Mouse (Mus musculus): ENCODE results near the gene Gpr18. TPM values are rescaled to one million over a fixed set of nuclear protein-coding genes. Genes with fewer than 3 reads are reported as not detected.

Gene Gpr18
- total RNA-seq, 2 experiments from 2014 or later = 0.51 TPM; not detected in 1

- peak; percentile 67 for ATAC-seq (replicated peaks; ENCODE audit: low FRiP score, poor library complexity, severe bottlenecking)
Observed at GRCm38 (mm10) chr14:121928375-121929137, 13.0 kb upstream of the Gpr18 start.

DNA sequence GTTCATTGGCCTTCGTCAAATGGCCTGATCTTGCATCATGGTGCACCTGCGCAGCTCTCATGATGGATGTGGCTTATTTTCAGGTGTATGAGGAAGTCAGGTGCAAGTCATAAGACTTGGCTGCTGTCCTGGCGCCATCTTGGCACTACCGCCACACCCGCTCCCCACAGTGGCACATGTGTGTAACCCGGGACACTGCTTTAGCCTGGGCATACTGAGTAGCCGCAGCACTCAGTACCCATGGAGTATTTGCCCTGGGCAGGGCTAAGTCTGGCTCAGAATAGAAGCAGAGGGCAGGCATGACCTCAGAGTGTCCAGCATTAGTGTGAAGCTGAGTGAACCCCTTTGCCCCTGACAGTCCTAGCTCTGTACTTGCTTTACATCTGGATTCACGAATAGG, 11.9 kb upstream of the Gpr18 start:
- ATAC-seq (replicated peaks; ENCODE audit: low FRiP score, poor library complexity, severe bottlenecking) = no peak

GRCm38 (mm10) chr14:121926901-121927300, 11.3 kb upstream of the Gpr18 start:
- ATAC-seq (replicated peaks; ENCODE audit: low FRiP score, poor library complexity, severe bottlenecking) = no peak

DNA sequence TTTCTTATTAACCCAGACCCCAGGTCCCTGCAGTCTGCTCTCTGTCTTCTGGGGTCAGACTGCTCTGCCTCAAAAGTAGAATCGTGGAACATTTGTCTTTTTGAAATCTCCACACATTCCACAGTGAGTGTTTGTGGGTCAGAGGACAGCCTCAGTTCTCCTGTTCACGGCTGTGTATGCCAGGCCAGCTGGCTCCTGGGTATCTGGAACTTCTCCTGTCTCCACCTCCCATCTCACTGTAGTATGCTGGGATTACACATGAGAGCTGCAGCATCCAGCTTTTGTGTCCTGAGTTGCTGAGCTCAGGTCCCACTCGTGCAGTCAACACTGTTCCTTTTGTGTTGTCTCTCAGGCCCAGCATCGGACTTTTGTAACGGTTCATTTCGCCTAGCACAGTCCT, 9.3 kb upstream of the Gpr18 start:
- ATAC-seq (replicated peaks; ENCODE audit: low FRiP score, poor library complexity, severe bottlenecking) = no peak

DNA sequence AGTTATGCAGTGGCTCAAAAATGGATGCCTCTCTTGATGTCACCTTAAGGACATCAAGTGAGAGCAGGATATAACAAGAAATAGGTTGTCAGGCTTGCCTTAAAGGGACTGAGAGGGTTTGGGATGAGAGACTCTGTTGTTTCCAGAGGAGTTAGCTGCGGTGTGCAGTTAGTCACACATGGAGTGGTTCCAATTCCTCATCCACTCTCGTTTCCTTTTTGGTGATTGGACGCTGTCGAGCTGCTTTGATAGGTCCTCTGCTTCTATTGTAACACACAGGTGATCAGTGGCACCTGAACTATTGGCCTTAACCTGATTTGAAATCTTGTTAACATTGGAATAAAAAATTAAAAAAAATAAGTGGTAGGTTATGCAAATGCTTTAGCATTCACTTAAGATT, 7.2 kb upstream of the Gpr18 start:
- ATAC-seq (replicated peaks; ENCODE audit: low FRiP score, poor library complexity, severe bottlenecking) = no peak

GRCm38 (mm10) chr14:121922016-121922415, 6.4 kb upstream of the Gpr18 start:
- ATAC-seq (replicated peaks; ENCODE audit: low FRiP score, poor library complexity, severe bottlenecking) = no peak

GRCm38 (mm10) chr14:121920511-121921124, 5.0 kb upstream of the Gpr18 start:
- peak; percentile 44; the same call in 1 of the 2 replicates for ATAC-seq (replicated peaks; ENCODE audit: low FRiP score, poor library complexity, severe bottlenecking)

DNA sequence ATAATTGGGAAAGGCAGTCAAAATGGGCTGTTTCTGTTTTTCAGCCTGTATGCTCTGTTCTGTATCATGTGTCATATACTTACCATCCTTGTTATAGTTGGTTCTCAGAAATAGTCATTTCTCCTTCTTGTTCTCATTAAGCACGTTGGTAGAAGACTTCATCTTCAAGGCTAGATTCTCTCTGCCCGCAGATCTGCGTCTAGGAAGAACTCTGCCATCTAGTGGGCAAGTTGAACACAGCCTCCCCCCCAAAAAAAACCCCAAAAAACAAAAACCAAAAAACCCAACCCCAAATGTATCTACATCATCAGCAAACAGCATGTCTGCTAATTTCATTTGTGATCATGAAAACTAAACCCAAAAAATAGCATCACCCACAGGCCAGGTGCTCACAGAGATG, 4.2 kb upstream of the Gpr18 start:
- no peak for ATAC-seq (replicated peaks; ENCODE audit: low FRiP score, poor library complexity, severe bottlenecking)

- no peak for ATAC-seq (replicated peaks; ENCODE audit: low FRiP score, poor library complexity, severe bottlenecking)
Observed at GRCm38 (mm10) chr14:121918266-121918665, 2.7 kb upstream of the Gpr18 start.

DNA sequence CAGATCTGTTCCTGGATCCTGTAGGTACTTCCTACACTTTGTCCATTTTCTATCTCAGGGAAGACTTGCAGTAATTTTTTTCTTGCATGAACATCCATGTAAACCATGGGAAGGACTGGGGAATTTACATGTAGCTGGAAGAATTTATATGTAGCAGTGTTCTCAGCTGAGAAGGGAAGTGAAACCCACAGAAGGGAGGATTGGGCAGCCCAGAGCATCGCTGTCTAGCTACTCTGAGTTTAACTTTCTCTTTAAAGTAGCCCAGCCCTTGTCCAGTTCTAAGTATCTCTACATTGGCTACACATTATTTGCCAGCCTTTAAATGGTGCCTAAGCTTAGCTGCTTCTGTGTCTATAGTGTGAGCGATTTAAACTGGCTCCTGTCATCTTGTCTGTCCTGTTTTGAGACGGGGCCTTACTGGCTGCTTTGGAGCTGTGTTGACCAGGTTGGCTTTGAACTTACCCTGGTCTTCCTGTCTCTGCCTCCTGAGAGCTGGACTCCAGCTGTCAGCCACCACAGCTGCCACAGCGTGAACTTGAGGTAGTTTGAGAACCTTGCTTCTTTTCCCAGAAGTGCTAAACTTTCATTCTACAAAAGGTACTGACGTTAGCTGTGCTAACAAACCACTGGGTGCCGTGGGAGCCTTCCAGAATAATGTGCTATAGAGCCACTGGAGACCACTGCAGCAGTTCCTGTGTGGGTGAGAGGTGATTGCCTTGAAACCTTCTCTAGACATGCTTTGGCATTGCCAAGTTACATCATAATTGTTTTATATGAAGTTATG, 922 bp upstream of the Gpr18 start:
- ATAC-seq (replicated peaks; ENCODE audit: low FRiP score, poor library complexity, severe bottlenecking) = no peak

DNA sequence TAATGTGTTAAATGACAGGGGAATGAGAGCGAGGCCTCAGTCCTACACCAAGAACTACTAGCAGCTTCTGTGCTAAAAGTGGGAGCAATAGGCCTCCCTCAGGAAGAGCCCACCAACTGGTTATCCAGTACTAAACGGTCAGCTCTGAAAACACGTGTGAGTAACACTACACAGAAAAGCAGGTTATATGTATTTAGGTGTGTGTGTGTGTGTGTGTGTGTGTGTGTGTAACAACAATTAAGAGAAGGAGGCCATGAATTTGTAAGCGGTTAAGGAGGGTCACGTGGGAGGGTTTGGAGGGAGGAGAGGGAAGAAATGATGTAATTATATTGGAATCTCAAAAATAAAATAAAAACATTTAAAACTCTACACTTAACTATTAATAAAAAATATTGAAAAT, 438 bp downstream of the Gpr18 start:
- ATAC-seq (replicated peaks; ENCODE audit: low FRiP score, poor library complexity, severe bottlenecking) = no peak

DNA sequence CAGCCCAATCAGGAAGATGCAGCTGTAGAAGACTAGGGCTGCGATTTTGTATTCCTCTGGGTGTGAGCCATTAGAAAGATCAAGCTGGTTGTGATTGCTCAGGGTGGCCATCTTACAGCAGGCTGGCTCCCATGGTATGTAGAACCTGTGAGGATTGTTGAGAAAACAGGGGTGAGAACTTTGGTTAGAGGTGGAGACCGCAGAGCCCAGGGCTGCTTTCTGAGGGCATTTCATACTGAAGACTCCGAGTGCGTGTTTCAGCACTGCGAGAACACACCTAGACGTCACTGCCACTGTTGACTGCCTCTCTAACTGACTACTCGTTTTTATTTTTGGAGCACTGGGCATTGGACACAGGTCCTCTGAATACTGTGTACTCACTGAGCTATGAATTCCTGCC, 3.1 kb downstream of the Gpr18 start:
- ATAC-seq (replicated peaks; ENCODE audit: low FRiP score, poor library complexity, severe bottlenecking) = no peak

GRCm38 (mm10) chr14:121909868-121910267, 5.7 kb downstream of the Gpr18 start:
- no peak for ATAC-seq (replicated peaks; ENCODE audit: low FRiP score, poor library complexity, severe bottlenecking)

GRCm38 (mm10) chr14:121906992-121907681, 8.4 kb downstream of the Gpr18 start:
- ATAC-seq (replicated peaks; ENCODE audit: low FRiP score, poor library complexity, severe bottlenecking) = peak; percentile 82

DNA sequence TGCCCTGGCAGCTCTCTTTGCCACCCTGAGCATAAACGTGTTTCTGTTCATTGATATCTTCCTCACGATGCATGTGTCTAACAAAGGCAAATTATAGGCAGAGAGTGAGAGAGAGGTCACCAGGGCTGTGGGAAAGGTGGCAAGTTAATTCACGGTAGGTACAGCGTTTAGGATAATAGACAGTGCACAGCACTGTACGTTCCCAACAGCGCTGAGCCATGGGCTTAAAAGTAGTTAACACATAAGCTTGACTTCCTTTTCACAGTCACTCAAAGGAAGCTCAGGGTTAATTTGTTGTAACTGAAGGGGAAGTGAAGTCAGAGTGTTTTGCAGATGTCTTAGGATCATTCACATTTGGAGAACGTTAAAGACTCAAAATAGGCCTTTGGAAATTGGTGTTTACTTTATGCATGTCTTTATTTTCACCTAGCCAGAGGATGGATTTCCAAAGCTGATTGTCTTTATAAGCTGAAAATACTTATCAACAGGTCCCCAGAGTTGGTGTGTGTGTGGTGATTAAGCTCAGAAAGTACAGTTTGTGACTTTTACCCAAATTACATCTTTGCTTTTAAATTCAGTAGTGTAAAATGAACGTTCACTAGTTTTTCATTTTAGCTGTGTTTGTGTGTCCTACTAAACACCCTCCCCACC, 9.1 kb downstream of the Gpr18 start:
- ATAC-seq (replicated peaks; ENCODE audit: low FRiP score, poor library complexity, severe bottlenecking) = 0 out of 2 replicates have a peak, but pooled peaks have one; percentile 19

GRCm38 (mm10) chr14:121904754-121905153, 10.8 kb downstream of the Gpr18 start:
- ATAC-seq (replicated peaks; ENCODE audit: low FRiP score, poor library complexity, severe bottlenecking) = no peak

GRCm38 (mm10) chr14:121903381-121903876, 12.2 kb downstream of the Gpr18 start:
- ATAC-seq (replicated peaks; ENCODE audit: low FRiP score, poor library complexity, severe bottlenecking) = no peak

- ATAC-seq (replicated peaks; ENCODE audit: low FRiP score, poor library complexity, severe bottlenecking) = no peak
Observed at GRCm38 (mm10) chr14:121901511-121901910, 14.1 kb downstream of the Gpr18 start.

DNA sequence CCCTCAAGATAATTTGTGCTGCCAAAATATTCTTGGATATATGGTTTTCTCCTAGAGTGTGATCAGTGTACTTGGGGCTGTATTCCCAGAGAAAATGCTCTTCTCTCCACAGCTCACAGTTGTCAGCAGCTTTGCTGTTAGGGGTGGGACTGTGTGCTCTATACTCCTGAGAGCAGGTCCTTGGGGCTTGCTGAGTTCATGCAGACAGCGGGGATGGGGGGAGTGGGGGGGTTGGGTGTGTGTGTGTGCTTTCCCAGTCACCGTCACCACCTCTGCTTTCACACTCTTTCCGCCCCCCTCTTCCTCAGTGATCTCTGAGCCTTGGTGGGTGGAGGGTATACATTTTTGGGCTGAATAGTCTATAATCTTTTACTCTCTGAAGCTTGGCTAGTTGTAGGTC, 16.5 kb downstream of the Gpr18 start:
- no peak for ATAC-seq (replicated peaks; ENCODE audit: low FRiP score, poor library complexity, severe bottlenecking)

GRCm38 (mm10) chr14:121898509-121898908, 17.1 kb downstream of the Gpr18 start:
- ATAC-seq (replicated peaks; ENCODE audit: low FRiP score, poor library complexity, severe bottlenecking) = no peak
